Mouse (Mus musculus) T-cell, adult 2 months (primary cell): ENCODE measurements around the gene Gmds.
A peak's percentile ranks its signal among the peaks of the same experiment; 100 is the strongest.

ENCODE experiments used
- DNase-seq: peaks from one replicate; pipeline ENCODE4 v3.0.0; 2022; ENCODE audit warnings: low spot score

The Gmds gene

GRCm38 (mm10) chr13:32026226-32026975 is 312.1 kb downstream of the Gmds start:
- DNase-seq = no peak

- DNase-seq = no peak
Measured at GRCm38 (mm10) chr13:32024822-32025221, 313.7 kb downstream of the Gmds start.

GRCm38 (mm10) chr13:32020455-32021249 is 317.9 kb downstream of the Gmds start:
- DNase-seq = no peak

- DNase-seq = no peak
Measured at GRCm38 (mm10) chr13:32019256-32019620, 319.3 kb downstream of the Gmds start.

- DNase-seq = no peak
Measured at GRCm38 (mm10) chr13:32018518-32019255, 319.9 kb downstream of the Gmds start.

- no peak for DNase-seq
Measured at GRCm38 (mm10) chr13:32008802-32009201, 329.7 kb downstream of the Gmds start.

GRCm38 (mm10) chr13:32008116-32008641 is 330.4 kb downstream of the Gmds start:
- no peak for DNase-seq

- DNase-seq = no peak
Measured at GRCm38 (mm10) chr13:31993391-31993790, 345.1 kb downstream of the Gmds start.

- DNase-seq = no peak
Measured at GRCm38 (mm10) chr13:31992409-31993201, 345.9 kb downstream of the Gmds start.

- DNase-seq = no peak
Measured at GRCm38 (mm10) chr13:31981198-31981597, 357.3 kb downstream of the Gmds start.

- DNase-seq = no peak
Measured at GRCm38 (mm10) chr13:31978126-31978525, 360.4 kb downstream of the Gmds start.

GRCm38 (mm10) chr13:31974751-31975479 is 363.6 kb downstream of the Gmds start:
- DNase-seq = no peak

- no peak for DNase-seq
Measured at GRCm38 (mm10) chr13:31971040-31971501, 367.5 kb downstream of the Gmds start.

- DNase-seq = no peak
Measured at GRCm38 (mm10) chr13:31968272-31968671, 370.3 kb downstream of the Gmds start.

- DNase-seq = no peak
Measured at GRCm38 (mm10) chr13:31966931-31967532, 371.5 kb downstream of the Gmds start.

GRCm38 (mm10) chr13:31960514-31960913 is 378.0 kb downstream of the Gmds start:
- no peak for DNase-seq

GRCm38 (mm10) chr13:31958346-31959335 is 379.9 kb downstream of the Gmds start:
- DNase-seq = no peak

- peak; percentile 5 for DNase-seq
Measured at GRCm38 (mm10) chr13:31956584-31956983, 382.0 kb downstream of the Gmds start.

- no peak for DNase-seq
Measured at GRCm38 (mm10) chr13:31956112-31956511, 382.4 kb downstream of the Gmds start.
